Mouse (Mus musculus): ENCODE data around the gene Uchl1. TPM values are rescaled to one million over a fixed set of nuclear protein-coding genes. Genes with fewer than 3 reads are reported as not detected.
A peak's percentile ranks its signal among the peaks of the same experiment; 100 is the strongest.

Gene Uchl1
- total and polyA plus RNA-seq, 3 experiments, result 7.2 to 20.8 (median 10.3) TPM

DNA sequence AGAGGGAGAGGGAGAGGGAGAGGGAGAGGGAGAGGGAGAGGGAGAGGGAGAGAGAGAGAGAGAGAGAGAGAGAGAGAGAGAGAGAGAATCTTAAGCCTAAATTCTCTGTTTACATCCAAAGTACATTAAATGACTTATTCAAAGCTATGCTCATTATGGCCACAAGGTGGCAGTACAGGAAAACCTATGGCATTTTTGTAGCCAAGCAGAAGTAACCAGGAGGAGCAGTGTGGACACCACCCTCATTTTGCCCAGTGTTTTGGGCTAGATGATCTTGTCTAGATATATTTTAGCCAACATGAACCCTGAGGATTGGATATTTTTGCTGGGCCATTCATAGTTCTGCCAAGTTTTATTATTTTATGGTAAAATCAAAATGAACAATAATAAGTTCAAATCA, 21.2 kb downstream of the Uchl1 start:
- Histone ChIP-seq H3K9ac (ENCODE audit: low read depth, low read length) (no peak overlapping the region), H3K27ac (no peak overlapping the region)
- no peak for DNase-seq

DNA sequence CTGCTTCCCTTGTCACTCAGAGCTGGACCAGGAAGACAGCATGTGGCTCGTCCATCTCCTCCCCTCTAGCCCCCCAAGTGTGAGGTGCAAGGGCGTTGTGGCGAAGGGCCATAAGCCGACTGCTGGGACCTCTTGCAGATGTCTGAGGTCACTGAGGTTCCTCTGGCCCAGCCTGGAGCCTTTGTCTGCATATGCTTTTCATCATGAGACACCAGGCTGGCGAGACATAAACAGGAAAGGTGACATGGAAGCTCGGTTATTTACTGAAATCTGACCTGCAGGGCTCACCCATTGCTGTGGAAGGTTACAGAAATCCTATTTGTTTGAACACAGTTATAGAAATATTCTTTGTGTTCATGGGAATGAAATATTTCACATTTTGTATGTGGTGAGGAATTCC, 24.0 kb downstream of the Uchl1 start:
- Histone ChIP-seq H3K79me2 (replicated peaks; ENCODE audit: control insufficient read depth, insufficient read depth, low read length) (no peaks in the 10 kb centered on the region), H3K27ac (no peak overlapping the region), H3K9ac (ENCODE audit: low read depth, low read length) (no peak overlapping the region), H3K36me3 (ENCODE audit: control insufficient read depth, insufficient read depth, low read length) (no peaks in the 10 kb centered on the region), H3K4me1 (ENCODE audit: control insufficient read depth, insufficient read depth, low read length) (no peaks in the 10 kb centered on the region), H3K4me3 (no peak overlapping the region), H3K27me3 (ENCODE audit: control insufficient read depth, insufficient read depth, low read length) (no peaks in the 10 kb centered on the region)
- TF ChIP-seq POLR2A (IDR thresholded peaks at IDR 0.05; ENCODE audit: insufficient read depth, low read depth, low read length), result no peak
- intact Hi-C loops (cut with DNase I), result loop anchor here (5.0 kb wide), 1 partner anchor 297 kb away; no protein-coding TSS in a partner anchor
- WGBS, result 70% methylated on average over 6 of the region's 6 CpGs
- DNase-seq, result no peak

More for the DNA sequence above, 21.2 kb downstream of the Uchl1 start:
- intact Hi-C loops (cut with DNase I), result loop anchor here (1.0 to 5.0 kb wide), 3 partner anchors 300 to 534 kb away; no protein-coding TSS in a partner anchor
- H3K4me3 ChIP-seq, result no peak overlapping the region
- no peaks in the 10 kb centered on the region for H3K36me3 ChIP-seq (ENCODE audit: control insufficient read depth, insufficient read depth, low read length)
- no peaks in the 10 kb centered on the region for H3K4me1 ChIP-seq (ENCODE audit: control insufficient read depth, insufficient read depth, low read length)
- no peaks in the 10 kb centered on the region for H3K79me2 ChIP-seq (replicated peaks; ENCODE audit: control insufficient read depth, insufficient read depth, low read length)
- TF ChIP-seq EP300 (IDR thresholded peaks at IDR 0.05; ENCODE audit: insufficient read depth, low read depth, low read length) (peak; percentile 60; the same call in 1 of the 2 replicates), POLR2A (IDR thresholded peaks at IDR 0.05; ENCODE audit: insufficient read depth, low read depth, low read length) (no peak), CTCF (IDR thresholded peaks at IDR 0.05) (peak; percentile 77)
- no peaks in the 10 kb centered on the region for H3K27me3 ChIP-seq (ENCODE audit: control insufficient read depth, insufficient read depth, low read length)

DNA sequence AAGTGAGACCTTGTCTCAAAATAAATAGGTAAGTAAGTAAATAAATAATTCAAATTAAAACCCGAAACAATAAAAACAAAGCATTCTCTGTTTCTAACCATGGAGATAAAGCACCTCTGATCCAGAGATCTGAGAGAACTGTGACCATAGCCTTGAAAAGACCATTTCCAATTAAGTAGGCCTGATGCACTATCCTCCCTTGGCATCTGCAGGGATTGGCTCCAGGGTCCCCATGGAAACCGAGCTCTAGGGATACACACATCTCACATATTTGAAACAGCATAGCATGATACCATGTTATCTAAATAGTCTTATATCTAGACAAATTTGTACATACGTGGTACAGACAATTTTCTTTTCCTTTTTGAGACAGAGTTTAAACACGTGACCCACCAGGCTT, 26.1 kb downstream of the Uchl1 start:
- H3K27me3 ChIP-seq (ENCODE audit: control insufficient read depth, insufficient read depth, low read length), result no peaks in the 10 kb centered on the region
- H3K4me3 ChIP-seq, result no peak overlapping the region
- no peaks in the 10 kb centered on the region for H3K79me2 ChIP-seq (replicated peaks; ENCODE audit: control insufficient read depth, insufficient read depth, low read length)
- no peaks in the 10 kb centered on the region for H3K36me3 ChIP-seq (ENCODE audit: control insufficient read depth, insufficient read depth, low read length)
- H3K27ac ChIP-seq, result no peak overlapping the region
- no peak for DNase-seq
- H3K9ac ChIP-seq (ENCODE audit: low read depth, low read length), result no peak overlapping the region
- no peaks in the 10 kb centered on the region for H3K4me1 ChIP-seq (ENCODE audit: control insufficient read depth, insufficient read depth, low read length)
- intact Hi-C loops (cut with DNase I), result no loop called here
- TF ChIP-seq CTCF (IDR thresholded peaks at IDR 0.05) (no peak), POLR2A (IDR thresholded peaks at IDR 0.05; ENCODE audit: insufficient read depth, low read depth, low read length) (no peak), EP300 (IDR thresholded peaks at IDR 0.05; ENCODE audit: insufficient read depth, low read depth, low read length) (no peak)
- WGBS, result 91% methylated on average over 4 of the region's 4 CpGs

DNA sequence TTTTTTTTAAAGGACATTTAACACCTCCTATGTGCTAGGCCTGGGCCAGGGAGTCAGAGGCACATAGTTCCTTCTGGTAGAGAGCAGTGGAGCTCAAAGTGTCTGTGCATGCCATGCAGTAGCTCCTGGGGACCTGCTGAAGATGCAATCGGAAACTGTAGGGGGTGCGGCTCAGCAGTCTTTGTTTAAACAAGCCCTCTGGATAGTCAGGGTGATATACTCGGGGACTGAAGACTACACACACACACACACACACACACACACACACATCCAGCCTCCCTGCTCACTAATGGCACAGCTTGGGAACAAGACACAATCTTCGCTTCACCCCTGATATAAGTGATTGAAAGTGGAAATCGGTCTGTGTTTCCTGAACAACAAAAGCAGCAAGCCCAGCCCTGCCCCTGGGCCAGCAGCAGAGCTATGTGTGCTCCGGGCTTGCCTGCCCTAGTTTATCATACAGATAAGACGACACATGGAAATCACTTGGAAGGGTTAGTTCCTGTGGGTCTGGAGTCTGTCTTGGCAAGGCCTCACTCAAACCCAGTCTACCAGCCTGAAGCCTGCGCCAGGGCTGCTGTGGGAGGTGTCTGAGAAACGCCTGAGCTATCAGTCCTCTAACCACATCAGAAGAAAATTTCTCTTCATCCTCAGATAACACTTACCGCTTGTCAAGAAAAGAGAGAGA, 27.6 kb downstream of the Uchl1 start:
- intact Hi-C loops (cut with DNase I), result no loop called here
- Histone ChIP-seq H3K36me3 (ENCODE audit: control insufficient read depth, insufficient read depth, low read length) (no peaks in the 10 kb centered on the region), H3K4me1 (ENCODE audit: control insufficient read depth, insufficient read depth, low read length) (no peaks in the 10 kb centered on the region), H3K27ac (no peak overlapping the region), H3K4me3 (no peak overlapping the region), H3K27me3 (ENCODE audit: control insufficient read depth, insufficient read depth, low read length) (no peaks in the 10 kb centered on the region), H3K79me2 (replicated peaks; ENCODE audit: control insufficient read depth, insufficient read depth, low read length) (no peaks in the 10 kb centered on the region), H3K9ac (ENCODE audit: low read depth, low read length) (no peak overlapping the region)
- WGBS, result 27% methylated on average over 10 of the region's 10 CpGs
- TF ChIP-seq CTCF (IDR thresholded peaks at IDR 0.05), result no peak
- no peak for TF ChIP-seq POLR2A (IDR thresholded peaks at IDR 0.05; ENCODE audit: insufficient read depth, low read depth, low read length)
- no peak for TF ChIP-seq EP300 (IDR thresholded peaks at IDR 0.05; ENCODE audit: insufficient read depth, low read depth, low read length)
- peak in 1 of 2 experiments; percentile 47 for DNase-seq

DNA sequence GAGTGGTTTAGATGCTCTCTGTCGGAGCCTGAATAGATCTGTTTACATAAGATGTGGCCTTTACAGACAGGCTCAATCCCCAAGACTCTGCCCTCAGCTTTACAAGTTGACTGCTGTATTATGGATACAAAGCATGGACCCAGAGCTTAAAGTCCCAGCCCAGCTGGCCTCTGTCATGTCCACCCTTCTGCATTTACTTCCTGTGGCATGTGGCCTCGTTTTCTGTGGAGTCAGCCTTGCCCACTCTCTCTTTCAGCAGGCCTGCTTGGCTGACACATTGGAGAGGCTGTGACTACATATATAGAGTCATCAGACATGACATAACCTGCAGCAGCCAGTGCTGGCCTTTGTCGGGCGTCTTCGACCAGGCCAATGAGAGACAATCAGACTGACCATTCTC, 32.0 kb downstream of the Uchl1 start:
- Histone ChIP-seq H3K9ac (ENCODE audit: low read depth, low read length) (no peak overlapping the region), H3K79me2 (replicated peaks; ENCODE audit: control insufficient read depth, insufficient read depth, low read length) (no peaks in the 10 kb centered on the region), H3K27me3 (ENCODE audit: control insufficient read depth, insufficient read depth, low read length) (no peaks in the 10 kb centered on the region), H3K4me3 (no peak overlapping the region), H3K36me3 (ENCODE audit: control insufficient read depth, insufficient read depth, low read length) (no peaks in the 10 kb centered on the region), H3K4me1 (ENCODE audit: control insufficient read depth, insufficient read depth, low read length) (no peaks in the 10 kb centered on the region), H3K27ac (no peak overlapping the region)
- no peak for DNase-seq
- no peak for TF ChIP-seq CTCF (IDR thresholded peaks at IDR 0.05)
- TF ChIP-seq POLR2A (IDR thresholded peaks at IDR 0.05; ENCODE audit: insufficient read depth, low read depth, low read length), result no peak
- no peak for TF ChIP-seq EP300 (IDR thresholded peaks at IDR 0.05; ENCODE audit: insufficient read depth, low read depth, low read length)
- 84% methylated on average over 5 of the region's 5 CpGs for WGBS
- intact Hi-C loops (cut with DNase I), result no loop called here

DNA sequence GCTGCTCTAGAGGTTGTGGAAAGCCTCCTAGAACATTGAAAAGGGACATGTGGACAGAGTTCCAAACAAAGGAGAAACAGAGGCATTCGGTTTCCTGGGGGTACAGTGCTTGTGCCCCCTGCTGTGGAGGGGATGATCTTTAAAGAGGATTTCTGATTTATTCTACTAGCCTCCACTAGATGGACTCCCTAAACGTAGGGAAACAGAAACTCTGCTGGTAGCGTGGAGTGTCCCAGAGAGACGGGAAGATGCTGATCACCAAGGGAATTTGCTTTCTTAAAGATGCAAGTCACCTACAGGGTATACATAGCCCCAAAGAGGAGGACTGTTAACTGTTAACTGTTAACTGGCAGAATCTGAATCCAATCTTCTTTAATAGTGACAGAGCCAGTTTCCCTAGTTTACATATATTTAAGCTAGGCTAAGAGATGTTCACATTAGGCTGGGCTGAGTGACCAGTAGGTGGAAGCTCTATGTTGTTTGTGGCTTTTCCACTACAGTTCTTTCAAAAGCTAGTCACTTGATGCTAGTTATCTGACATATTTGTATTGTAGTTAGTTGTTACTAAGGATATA, 34.6 kb downstream of the Uchl1 start:
- WGBS, result 9% methylated on average over 4 of the region's 4 CpGs
- intact Hi-C loops (cut with DNase I), result no loop called here
- no peaks in the 10 kb centered on the region for H3K27me3 ChIP-seq (ENCODE audit: control insufficient read depth, insufficient read depth, low read length)

More for the DNA sequence above, 34.6 kb downstream of the Uchl1 start:
- H3K27ac ChIP-seq, result no peak overlapping the region
- no peak overlapping the region for H3K9ac ChIP-seq (ENCODE audit: low read depth, low read length)
- TF ChIP-seq CTCF (IDR thresholded peaks at IDR 0.05) (peak; percentile 79), POLR2A (IDR thresholded peaks at IDR 0.05; ENCODE audit: insufficient read depth, low read depth, low read length) (no peak)
- H3K4me3 ChIP-seq, result no peak overlapping the region
- no peaks in the 10 kb centered on the region for H3K79me2 ChIP-seq (replicated peaks; ENCODE audit: control insufficient read depth, insufficient read depth, low read length)
- DNase-seq, result no peak
- H3K4me1 ChIP-seq (ENCODE audit: control insufficient read depth, insufficient read depth, low read length), result peaks cover 4% of the 10 kb centered on the region
- no peaks in the 10 kb centered on the region for H3K36me3 ChIP-seq (ENCODE audit: control insufficient read depth, insufficient read depth, low read length)
